Mouse (Mus musculus): ENCODE data around the gene Inhbb.

- TF ChIP-seq CTCF (IDR thresholded peaks at IDR 0.05; ENCODE audit: borderline replicate concordance, extremely low read depth, insufficient read depth, insufficient read length): no peak
- TF ChIP-seq POLR2A (IDR thresholded peaks at IDR 0.05; ENCODE audit: borderline replicate concordance, extremely low read depth, insufficient read depth, insufficient read length, poor library complexity, severe bottlenecking): no peak
Observed at GRCm38 (mm10) chr1:119391311-119391710, 30.7 kb downstream of the Inhbb start.
